Mouse (Mus musculus) liver, embryonic 16.5 days (tissue): ENCODE data around the gene Lin54. TPM values are rescaled to one million over a fixed set of nuclear protein-coding genes. Genes with fewer than 3 reads are reported as not detected.

Experiments used
- ATAC-seq: fragments of 200-750 bp; cut with Nextera tagmentation; 2 replicates; pipeline ENCODE4 v1.8.0; 2017; ENCODE audit warnings: low read depth, mild to moderate bottlenecking, moderate number of reproducible peaks, moderate library complexity
- H3K27ac ChIP-seq: fragments of 300-500 bp; sonication (generic); 2 replicates; pipeline ENCODE4 v1.5.1; 2014; ENCODE audit warnings: mild to moderate bottlenecking, low read length
- H3K27me3 ChIP-seq: fragments of 300-500 bp; sonication (generic); 2 replicates; pipeline ENCODE4 v1.6.1; 2014; ENCODE audit warnings: low read depth, low read length, mixed read lengths; ENCODE audit not compliant: control insufficient read depth, insufficient read depth
- H3K36me3 ChIP-seq: fragments of 300-500 bp; sonication (generic); 2 replicates; pipeline ENCODE4 v1.6.1; 2014; ENCODE audit warnings: mild to moderate bottlenecking; ENCODE audit not compliant: control insufficient read depth, insufficient read depth
- H3K4me1 ChIP-seq: fragments of 300-500 bp; sonication (generic); 2 replicates; pipeline ENCODE4 v1.6.1; 2014; ENCODE audit warnings: low read depth, low read length, mixed read lengths; ENCODE audit not compliant: control insufficient read depth
- H3K4me2 ChIP-seq: fragments of 300-500 bp; sonication (generic); 2 replicates; pipeline ENCODE4 v1.6.1; 2014; ENCODE audit warnings: low read depth, low read length, mixed read lengths
- H3K4me3 ChIP-seq: fragments of 300-500 bp; sonication (generic); 2 replicates; pipeline ENCODE4 v1.5.1; 2014; ENCODE audit warnings: low read depth, mild to moderate bottlenecking, low read length
- H3K9ac ChIP-seq: fragments of 300-500 bp; sonication (generic); 2 replicates; pipeline ENCODE4 v1.6.1; 2014; ENCODE audit warnings: low read depth, low read length
- H3K9me3 ChIP-seq: fragments of 300-500 bp; sonication (generic); replicated peaks from 2 replicates; pipeline ENCODE4 v1.6.1; 2016; ENCODE audit warnings: low read length; ENCODE audit not compliant: control insufficient read depth
- WGBS: fragments of 180-500 bp; shearing (Covaris S2); extraction: QIAGEN DNeasy Blood & Tissue Kit; methylation state at CpG from one replicate; pipeline ENCODE4 v1.1.7; 2014; ENCODE audit not compliant: insufficient replicate concordance; 5-methylcytosine and 5-hydroxymethylcytosine counted together
- polyA plus RNA-seq: library from polyadenylated mRNA; unstranded; fragments of >200 nt; fragmentation: Nextera tagmentation; extraction: Ambion mirVana; gene quantifications from 2 replicates; pipeline ENCODE4 v1.2.1, GENCODE M21; 2015

The Lin54 gene
- 9.2 and 9.6 TPM in 2 replicates for polyA plus RNA-seq

- under 1% methylated on average over 54 of the region's 60 CpGs for WGBS
- peak; percentile 80 for ATAC-seq
- H3K36me3 ChIP-seq, result no peaks in the 10 kb centered on the region
Measured at GRCm38 (mm10) chr5:100500458-100500961, at the start of gene Lin54. Gene Lin54, minus strand, starts transcription at chr5:100500639.

DNA sequence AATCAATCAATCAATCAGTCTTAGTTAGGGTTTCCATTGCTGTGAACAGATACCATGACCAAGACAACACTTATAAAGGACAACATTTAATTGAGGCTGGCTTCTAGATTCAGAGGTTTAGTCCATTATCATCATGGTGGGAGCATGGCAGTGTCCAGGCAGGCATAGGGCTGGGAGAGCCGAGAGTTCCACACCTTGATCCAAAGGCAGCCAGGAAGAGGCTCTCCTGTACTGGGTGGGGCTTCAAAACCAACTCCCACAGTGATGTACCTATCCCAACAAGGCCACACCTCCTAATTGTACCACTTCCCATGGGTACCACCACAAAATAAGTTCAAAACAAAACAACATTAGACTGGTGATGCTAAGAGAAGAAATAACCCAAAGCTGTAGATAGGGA, 49.7 kb upstream of the Lin54 start:
- H3K27ac ChIP-seq, result no peak overlapping the region
- no peaks in the 10 kb centered on the region for H3K27me3 ChIP-seq
- H3K36me3 ChIP-seq, result peaks cover 9% of the 10 kb centered on the region
- H3K9me3 ChIP-seq, result no peaks in the 10 kb centered on the region
- H3K4me1 ChIP-seq, result peaks cover 5% of the 10 kb centered on the region; the same call in 1 of the 2 replicates
- 94% methylated on average over 1 of the region's 1 CpGs for WGBS
- ATAC-seq, result no peak
- no peak overlapping the region for H3K9ac ChIP-seq
- H3K4me2 ChIP-seq, result no peak overlapping the region
- H3K4me3 ChIP-seq, result no peak overlapping the region

More at GRCm38 (mm10) chr5:100500458-100500961, at the start of gene Lin54:
- Histone ChIP-seq H3K9me3 (no peaks in the 10 kb centered on the region), H3K4me2 (peak within 1 kb of the TSS; percentile 86), H3K4me3 (peak within 1 kb of the TSS; percentile 91), H3K27me3 (no peaks in the 10 kb centered on the region), H3K27ac (peak within 1 kb of the TSS; percentile 97), H3K9ac (peak within 1 kb of the TSS; percentile 95), H3K4me1 (peaks cover 19% of the 10 kb centered on the region)

GRCm38 (mm10) chr5:100549311-100549710, 48.9 kb upstream of the Lin54 start:
- no peak overlapping the region for H3K4me2 ChIP-seq
- peaks cover 9% of the 10 kb centered on the region for H3K36me3 ChIP-seq
- H3K4me3 ChIP-seq, result no peak overlapping the region
- no peak overlapping the region for H3K9ac ChIP-seq
- no peak for ATAC-seq
- peaks cover 5% of the 10 kb centered on the region; the same call in 1 of the 2 replicates for H3K4me1 ChIP-seq
- WGBS, result 75% methylated on average over 4 of the region's 4 CpGs
- H3K9me3 ChIP-seq, result no peaks in the 10 kb centered on the region
- peak overlapping the region; percentile 62; the same call in 1 of the 2 replicates for H3K27ac ChIP-seq
- no peaks in the 10 kb centered on the region for H3K27me3 ChIP-seq

GRCm38 (mm10) chr5:100548236-100548635, 47.8 kb upstream of the Lin54 start:
- Histone ChIP-seq H3K36me3 (peaks cover 15% of the 10 kb centered on the region), H3K27me3 (no peaks in the 10 kb centered on the region), H3K9me3 (no peaks in the 10 kb centered on the region), H3K4me3 (no peak overlapping the region), H3K27ac (peak overlapping the region; percentile 59), H3K4me1 (peaks cover 5% of the 10 kb centered on the region; the same call in 1 of the 2 replicates), H3K4me2 (no peak overlapping the region), H3K9ac (no peak overlapping the region)
- ATAC-seq, result peak; percentile 83
- 70% methylated on average over 2 of the region's 2 CpGs for WGBS

DNA sequence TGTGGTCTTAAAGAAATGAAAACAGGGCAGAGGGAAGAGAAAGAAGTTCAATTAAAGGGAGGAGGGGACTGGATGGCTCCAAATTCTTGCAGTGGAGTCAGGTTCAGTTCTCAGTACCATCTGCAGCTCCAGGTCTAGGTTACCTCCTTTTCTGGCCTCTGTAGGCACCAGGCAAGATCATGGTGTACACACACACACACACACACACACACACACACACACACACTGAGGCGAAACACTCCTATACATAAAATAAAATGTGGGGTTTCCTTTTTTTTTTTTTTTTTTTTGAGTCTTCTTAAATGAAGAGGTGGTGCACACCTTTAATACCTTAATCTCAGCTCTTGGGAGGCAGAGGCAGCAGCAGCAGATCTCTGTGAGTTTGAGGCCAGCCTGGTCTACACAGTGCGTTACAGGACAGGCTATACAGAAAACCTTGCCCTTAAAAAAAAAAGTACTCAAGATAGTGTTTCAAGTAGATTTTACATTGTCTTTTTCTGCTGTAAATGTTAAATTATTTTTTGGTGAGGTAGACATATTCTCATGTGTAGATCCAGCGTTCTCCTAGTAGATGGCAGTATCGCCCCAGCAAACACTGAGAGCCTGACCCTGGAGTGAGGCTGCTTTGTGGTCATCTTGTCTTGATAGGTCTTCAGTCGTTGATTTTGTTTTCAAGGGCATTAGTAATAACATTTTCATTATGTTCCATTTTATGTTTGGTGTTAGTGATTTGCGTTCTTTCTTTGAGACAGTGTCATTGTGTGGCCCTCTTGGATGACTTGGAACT, 46.0 kb upstream of the Lin54 start:
- ATAC-seq, result no peak
- H3K27me3 ChIP-seq, result no peaks in the 10 kb centered on the region
- H3K9ac ChIP-seq, result no peak overlapping the region
- 71% methylated on average over 6 of the region's 6 CpGs for WGBS
- H3K4me3 ChIP-seq, result no peak overlapping the region
- no peak overlapping the region for H3K4me2 ChIP-seq
- H3K9me3 ChIP-seq, result no peaks in the 10 kb centered on the region
- H3K36me3 ChIP-seq, result peaks cover 23% of the 10 kb centered on the region
- peaks cover 3% of the 10 kb centered on the region; the same call in 1 of the 2 replicates for H3K4me1 ChIP-seq
- H3K27ac ChIP-seq, result no peak overlapping the region

DNA sequence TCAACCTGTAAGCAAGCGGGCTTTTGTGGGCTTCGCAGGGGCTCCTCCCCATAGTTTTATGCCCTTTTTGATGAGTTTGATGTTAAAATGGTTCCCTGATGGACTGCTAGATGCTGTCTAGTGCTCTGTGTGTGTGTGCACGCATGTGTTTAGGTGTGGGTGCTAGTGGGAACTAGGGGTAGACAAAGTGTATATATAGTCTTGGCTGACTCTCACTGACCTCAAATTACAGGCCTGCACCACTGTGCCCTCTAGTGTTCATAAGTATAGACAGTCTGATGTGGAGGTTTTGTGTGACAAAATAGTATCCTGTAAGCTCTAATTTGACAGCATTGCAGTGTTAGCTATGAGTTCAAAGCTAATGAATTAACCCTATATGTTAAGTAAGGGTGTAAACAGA, 36.2 kb upstream of the Lin54 start:
- 0 out of 2 replicates have a peak, but pooled peaks have one; percentile 24 for ATAC-seq
- Histone ChIP-seq H3K27ac (no peak overlapping the region), H3K9me3 (no peaks in the 10 kb centered on the region), H3K4me1 (no peaks in the 10 kb centered on the region), H3K4me2 (no peak overlapping the region), H3K4me3 (no peak overlapping the region), H3K27me3 (no peaks in the 10 kb centered on the region), H3K36me3 (peaks cover 19% of the 10 kb centered on the region), H3K9ac (no peak overlapping the region)
- 67% methylated on average over 3 of the region's 3 CpGs for WGBS

- Histone ChIP-seq H3K9me3 (no peaks in the 10 kb centered on the region), H3K27me3 (no peaks in the 10 kb centered on the region), H3K4me2 (no peak overlapping the region), H3K9ac (no peak overlapping the region), H3K4me3 (no peak overlapping the region), H3K4me1 (no peaks in the 10 kb centered on the region), H3K36me3 (peaks cover 22% of the 10 kb centered on the region), H3K27ac (no peak overlapping the region)
- WGBS, result 65% methylated on average over 7 of the region's 7 CpGs
- ATAC-seq, result no peak
Measured at GRCm38 (mm10) chr5:100535826-100536225, 35.4 kb upstream of the Lin54 start.

DNA sequence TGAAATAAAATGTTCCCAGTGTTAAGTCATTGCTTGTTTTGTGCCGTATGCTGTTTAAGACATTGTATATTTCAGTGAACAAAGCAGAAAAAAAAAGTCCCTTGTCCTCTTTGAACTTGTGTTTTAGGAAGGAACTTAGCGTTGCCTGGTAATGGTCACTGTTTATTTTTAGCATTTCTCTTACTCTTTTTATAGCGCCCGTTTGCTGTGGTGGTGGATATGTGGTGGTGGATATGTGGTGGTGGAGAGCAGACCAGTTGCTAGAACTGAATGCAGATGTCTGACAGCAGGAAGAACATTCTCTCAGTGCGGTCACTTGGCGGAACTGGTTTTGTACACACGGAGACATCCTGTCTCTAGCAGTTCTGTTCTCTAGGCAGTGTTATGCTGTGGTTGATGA, 25.7 kb upstream of the Lin54 start:
- 31% methylated on average over 7 of the region's 7 CpGs for WGBS
- H3K27ac ChIP-seq, result no peak overlapping the region
- H3K9me3 ChIP-seq, result no peaks in the 10 kb centered on the region
- H3K36me3 ChIP-seq, result peaks cover 18% of the 10 kb centered on the region
- H3K4me2 ChIP-seq, result no peak overlapping the region
- no peak overlapping the region for H3K9ac ChIP-seq
- no peak overlapping the region for H3K4me3 ChIP-seq
- H3K27me3 ChIP-seq, result no peaks in the 10 kb centered on the region
- peak; percentile 21; the same call in 1 of the 2 replicates for ATAC-seq
- H3K4me1 ChIP-seq, result no peaks in the 10 kb centered on the region

DNA sequence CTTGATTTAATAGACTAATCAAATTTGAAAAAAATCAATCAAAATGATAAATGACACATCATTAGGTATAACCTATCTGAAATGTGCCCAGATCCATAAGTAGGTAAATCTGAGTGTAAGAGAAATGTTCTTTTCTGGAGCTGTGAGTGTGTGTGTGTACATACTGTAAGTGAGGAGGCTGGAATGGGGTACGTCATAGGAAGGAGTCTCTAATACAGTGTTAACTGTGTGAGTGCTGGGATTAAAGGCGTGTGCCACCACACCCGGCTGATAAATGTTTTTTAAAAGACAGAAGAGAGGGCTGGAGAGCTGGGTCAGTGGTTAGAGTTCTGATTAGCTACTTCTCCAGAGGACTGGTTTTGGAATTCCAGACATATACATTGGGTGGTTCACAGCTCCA, 25.2 kb upstream of the Lin54 start:
- no peak overlapping the region for H3K4me3 ChIP-seq
- no peaks in the 10 kb centered on the region for H3K27me3 ChIP-seq
- no peak for ATAC-seq
- H3K4me2 ChIP-seq, result no peak overlapping the region
- no peak overlapping the region for H3K27ac ChIP-seq
- peaks cover 13% of the 10 kb centered on the region for H3K36me3 ChIP-seq
- no peak overlapping the region for H3K9ac ChIP-seq
- no peaks in the 10 kb centered on the region for H3K4me1 ChIP-seq
- H3K9me3 ChIP-seq, result no peaks in the 10 kb centered on the region
- 26% methylated on average over 3 of the region's 3 CpGs for WGBS
